ENCODE assay signal across 8 mouse cellular contexts in genomic region chr9:114688252-114688952, GRCm38 (mm10). TPM values are rescaled to one million over a fixed set of nuclear protein-coding genes. Genes with fewer than 3 reads are reported as not detected.
DNase-seq lines count a peak whose midpoint lies in the region; ATAC-seq and TF ChIP-seq lines count a peak whose summit lies in the region.

Gene Dync1li1 (plus strand): TSS chr9:114688790.

- peak within 1 kb of the TSS; percentile 96 for H3K9ac ChIP-seq in embryonic facial prominence, embryonic 13.5 days
- H3K9ac ChIP-seq in limb, embryonic 12.5 days (replicated peaks), result peak within 1 kb of the TSS; percentile 91
- H3K9ac ChIP-seq in midbrain, embryonic 15.5 days, result peak within 1 kb of the TSS; percentile 90

- peak; percentile 96 for DNase-seq in 3134 (ENCODE audit: extremely low read depth, insufficient read length, low spot score)
- DNase-seq in adrenal gland, postnatal 36 days, result peak; percentile 99
- DNase-seq in heart, adult 18-20 months, result peak; percentile 97 to 98
- DNase-seq in kidney, adult 2 months, result peak; percentile 99
- DNase-seq in spleen, adult 2 months (ENCODE audit: low read depth in 1 of 2, low spot score in 2 of 2), result peak; percentile 80 to 97

- H3K9me3 ChIP-seq in embryonic facial prominence, embryonic 13.5 days, result no peaks in the 10 kb centered on the region
- H3K9me3 ChIP-seq in limb, embryonic 12.5 days, result no peaks in the 10 kb centered on the region
- no peaks in the 10 kb centered on the region for H3K9me3 ChIP-seq in midbrain, embryonic 15.5 days

- TF ChIP-seq CTCF in kidney, adult 2 months (conservative IDR thresholded peaks at IDR 0.05; ENCODE audit: insufficient read depth, insufficient read length, low read depth, low read length), result no peak
- TF ChIP-seq CTCF in spleen, adult 2 months (IDR thresholded peaks at IDR 0.05; ENCODE audit: extremely low read depth, insufficient read depth, insufficient read length, insufficient replicate concordance), result no peak

- H3K4me3 ChIP-seq in embryonic facial prominence, embryonic 13.5 days, result peak within 1 kb of the TSS; percentile 91
- H3K4me3 ChIP-seq in kidney, adult 2 months (ENCODE audit: insufficient read depth, low read depth, low read length), result peak within 1 kb of the TSS; percentile 82
- peak within 1 kb of the TSS; percentile 94 for H3K4me3 ChIP-seq in limb, embryonic 12.5 days (replicated peaks)
- peak within 1 kb of the TSS; percentile 89 for H3K4me3 ChIP-seq in midbrain, embryonic 15.5 days
- peak within 1 kb of the TSS; percentile 94 for H3K4me3 ChIP-seq in spleen, adult 2 months (ENCODE audit: extremely low read depth, insufficient read depth, insufficient read length)

- H3K27ac ChIP-seq in embryonic facial prominence, embryonic 13.5 days, result peak within 1 kb of the TSS; percentile 88
- H3K27ac ChIP-seq in kidney, adult 2 months (ENCODE audit: insufficient read depth, low read depth, low read length), result peak within 1 kb of the TSS; percentile 82
- H3K27ac ChIP-seq in limb, embryonic 12.5 days, result peak within 1 kb of the TSS; percentile 83
- peak within 1 kb of the TSS; percentile 97 for H3K27ac ChIP-seq in midbrain, embryonic 15.5 days
- peak within 1 kb of the TSS; percentile 78 for H3K27ac ChIP-seq in spleen, adult 2 months (ENCODE audit: insufficient read depth, low read length)

- WGBS in embryonic facial prominence, embryonic 13.5 days, result 1% methylated on average over 56 of the region's 57 CpGs
- WGBS in kidney, adult 2 months, result under 1% methylated on average over 57 of the region's 57 CpGs
- under 1% methylated on average over 52 of the region's 57 CpGs for WGBS in limb, embryonic 12.5 days
- WGBS in midbrain, embryonic 15.5 days, result under 1% methylated on average over 57 of the region's 57 CpGs
- 1% methylated on average over 46 of the region's 57 CpGs for WGBS in spleen, adult 2 months

- H3K27me3 ChIP-seq in embryonic facial prominence, embryonic 13.5 days, result no peaks in the 10 kb centered on the region
- H3K27me3 ChIP-seq in kidney, adult 2 months (replicated peaks; ENCODE audit: control insufficient read depth, insufficient read depth, low read length), result no peaks in the 10 kb centered on the region
- no peaks in the 10 kb centered on the region for H3K27me3 ChIP-seq in limb, embryonic 12.5 days
- no peaks in the 10 kb centered on the region for H3K27me3 ChIP-seq in midbrain, embryonic 15.5 days (replicated peaks)
- H3K27me3 ChIP-seq in spleen, adult 2 months (ENCODE audit: control insufficient read depth, insufficient read depth, low read length), result no peaks in the 10 kb centered on the region

- peaks cover 23% of the 10 kb centered on the region for H3K4me1 ChIP-seq in embryonic facial prominence, embryonic 13.5 days
- peaks cover 13% of the 10 kb centered on the region for H3K4me1 ChIP-seq in kidney, adult 2 months (ENCODE audit: control insufficient read depth, insufficient read depth, low read length)
- H3K4me1 ChIP-seq in limb, embryonic 12.5 days (replicated peaks), result peaks cover 23% of the 10 kb centered on the region
- H3K4me1 ChIP-seq in midbrain, embryonic 15.5 days, result peaks cover 38% of the 10 kb centered on the region
- H3K4me1 ChIP-seq in spleen, adult 2 months (ENCODE audit: control insufficient read depth, insufficient read depth, insufficient read length), result peaks cover 9% of the 10 kb centered on the region; the same call in 1 of the 2 replicates

- peak within 1 kb of the TSS; percentile 92 for H3K4me2 ChIP-seq in embryonic facial prominence, embryonic 13.5 days
- H3K4me2 ChIP-seq in limb, embryonic 12.5 days, result peak within 1 kb of the TSS; percentile 92
- H3K4me2 ChIP-seq in midbrain, embryonic 15.5 days, result peak within 1 kb of the TSS; percentile 61

- no peak for TF ChIP-seq POLR2A in kidney, adult 2 months (IDR thresholded peaks at IDR 0.05; ENCODE audit: low read depth, low read length)
- TF ChIP-seq POLR2A in spleen, adult 2 months (IDR thresholded peaks at IDR 0.05; ENCODE audit: low read depth, low read length), result peak; percentile 8; the same call in 1 of the 2 replicates

- ATAC-seq in embryonic facial prominence, embryonic 13.5 days (ENCODE audit: insufficient number of reproducible peaks, insufficient read depth, low FRiP score, low TSS enrichment, low read depth), result peak; percentile 97
- ATAC-seq in limb, embryonic 12.5 days (ENCODE audit: insufficient number of reproducible peaks, insufficient read depth, low FRiP score, low TSS enrichment, low read depth), result peak; percentile 94
- ATAC-seq in midbrain, embryonic 15.5 days (replicated peaks), result peak; percentile 96

- peaks cover 14% of the 10 kb centered on the region for H3K36me3 ChIP-seq in embryonic facial prominence, embryonic 13.5 days
- H3K36me3 ChIP-seq in kidney, adult 2 months (ENCODE audit: control insufficient read depth, insufficient read depth, low read length), result no peaks in the 10 kb centered on the region; the same call in 1 of the 2 replicates
- H3K36me3 ChIP-seq in limb, embryonic 12.5 days, result peaks cover 20% of the 10 kb centered on the region
- peaks cover 9% of the 10 kb centered on the region; the same call in 1 of the 2 replicates for H3K36me3 ChIP-seq in midbrain, embryonic 15.5 days (replicated peaks)
- no peaks in the 10 kb centered on the region; the same call in 1 of the 2 replicates for H3K36me3 ChIP-seq in spleen, adult 2 months (ENCODE audit: control insufficient read depth, insufficient read depth, low read length)

RNA-seq across cellular contexts. Expression of gene Dync1li1, which starts in this region (rescaled TPM):
- 10 to 100 TPM; 39.2 to 47.6 TPM for total RNA-seq in adrenal gland, postnatal 36 days (2021)
- 68.3 and 68.5 TPM in 2 replicates for polyA plus RNA-seq in embryonic facial prominence, embryonic 13.5 days (2015; fragmentation: Nextera tagmentation; extraction: Ambion mirVana)
- total RNA-seq in heart, adult 18-20 months (2021), result 10 to 100 TPM; 64.3 to 69.5 TPM
- 21.3 and 24.6 TPM in 2 replicates for polyA plus RNA-seq in kidney, adult 2 months (2012; rRNA removed)
- polyA plus RNA-seq in limb, embryonic 12.5 days (2016; fragmentation: Nextera tagmentation; extraction: Ambion mirVana), result 69.0 and 77.4 TPM in 2 replicates
- polyA plus RNA-seq in midbrain, embryonic 15.5 days (2015; fragmentation: Nextera tagmentation; extraction: Ambion mirVana), result 140 and 154 TPM in 2 replicates
- 9.8 and 10.1 TPM in 2 replicates for polyA plus RNA-seq in spleen, adult 2 months (2012; rRNA removed)

Comparison
In these comparisons a context has a peak if more than half of its experiments do, and no peak if none do; other contexts are left out.
1. Peak in every context shown above with its lines: DNase-seq, ATAC-seq, H3K4me3 ChIP-seq and H3K27ac ChIP-seq.